Mouse (Mus musculus): ENCODE measurements around the gene Nt5dc3. TPM values are rescaled to one million over a fixed set of nuclear protein-coding genes. Genes with fewer than 3 reads are reported as not detected.

Nt5dc3 gene
- polyA plus RNA-seq, 1 experiment from 2014 or later = 0.67 TPM

- WGBS = 46% methylated on average over 5 of the region's 5 CpGs
- Histone ChIP-seq H3K4me3 (no peak overlapping the region), H3K27ac (replicated peaks) (peak overlapping the region; percentile 28; the same call in 1 of the 2 replicates), H3K27me3 (ENCODE audit: low read depth, poor library complexity, severe bottlenecking) (peaks cover 26% of the 10 kb centered on the region), H3K9me3 (replicated peaks) (no peaks in the 10 kb centered on the region), H3K4me1 (peaks cover 39% of the 10 kb centered on the region), H3K36me3 (no peaks in the 10 kb centered on the region)
- no peak for DNase-seq (ENCODE audit: low spot score)
These were observed 3.9 kb downstream of the Nt5dc3 start for GRCm38 (mm10) chr10:86782656-86783055.

GRCm38 (mm10) chr10:86783561-86783960, 4.8 kb downstream of the Nt5dc3 start:
- 91% methylated on average over 5 of the region's 5 CpGs for WGBS
- H3K27ac ChIP-seq (replicated peaks) = no peak overlapping the region
- peaks cover 21% of the 10 kb centered on the region for H3K27me3 ChIP-seq (ENCODE audit: low read depth, poor library complexity, severe bottlenecking)
- no peaks in the 10 kb centered on the region for H3K36me3 ChIP-seq
- no peak overlapping the region for H3K4me3 ChIP-seq
- no peaks in the 10 kb centered on the region for H3K9me3 ChIP-seq (replicated peaks)
- H3K4me1 ChIP-seq = peaks cover 31% of the 10 kb centered on the region
- no peak for DNase-seq (ENCODE audit: low spot score)

- peaks cover 28% of the 10 kb centered on the region for H3K4me1 ChIP-seq
- H3K9me3 ChIP-seq (replicated peaks) = no peaks in the 10 kb centered on the region
- no peak for DNase-seq (ENCODE audit: low spot score)
- H3K4me3 ChIP-seq = no peak overlapping the region
- WGBS = 86% methylated on average over 5 of the region's 5 CpGs
- no peaks in the 10 kb centered on the region for H3K36me3 ChIP-seq
- peaks cover 21% of the 10 kb centered on the region for H3K27me3 ChIP-seq (ENCODE audit: low read depth, poor library complexity, severe bottlenecking)
- no peak overlapping the region for H3K27ac ChIP-seq (replicated peaks)
These were observed 5.4 kb downstream of the Nt5dc3 start for GRCm38 (mm10) chr10:86784126-86784675.

- no peak for DNase-seq (ENCODE audit: low spot score)
- Histone ChIP-seq H3K36me3 (no peaks in the 10 kb centered on the region), H3K4me1 (peaks cover 17% of the 10 kb centered on the region), H3K4me3 (no peak overlapping the region), H3K27ac (replicated peaks) (no peak overlapping the region), H3K27me3 (ENCODE audit: low read depth, poor library complexity, severe bottlenecking) (peaks cover 11% of the 10 kb centered on the region), H3K9me3 (replicated peaks) (no peaks in the 10 kb centered on the region)
- 78% methylated on average over 2 of the region's 2 CpGs for WGBS
These were observed 6.6 kb downstream of the Nt5dc3 start for GRCm38 (mm10) chr10:86785396-86785795.

GRCm38 (mm10) chr10:86786083-86786482, 7.3 kb downstream of the Nt5dc3 start:
- H3K36me3 ChIP-seq = no peaks in the 10 kb centered on the region
- WGBS = 94% methylated on average over 5 of the region's 5 CpGs
- no peak overlapping the region for H3K4me3 ChIP-seq
- H3K9me3 ChIP-seq (replicated peaks) = no peaks in the 10 kb centered on the region
- H3K27ac ChIP-seq (replicated peaks) = no peak overlapping the region
- peaks cover 4% of the 10 kb centered on the region for H3K27me3 ChIP-seq (ENCODE audit: low read depth, poor library complexity, severe bottlenecking)
- H3K4me1 ChIP-seq = peaks cover 17% of the 10 kb centered on the region
- DNase-seq (ENCODE audit: low spot score) = no peak

GRCm38 (mm10) chr10:86788193-86788592, 9.4 kb downstream of the Nt5dc3 start:
- no peak overlapping the region for H3K4me3 ChIP-seq
- H3K27me3 ChIP-seq (ENCODE audit: low read depth, poor library complexity, severe bottlenecking) = no peaks in the 10 kb centered on the region
- H3K4me1 ChIP-seq = no peaks in the 10 kb centered on the region; the same call in 1 of the 2 replicates
- DNase-seq (ENCODE audit: low spot score) = no peak
- H3K9me3 ChIP-seq (replicated peaks) = no peaks in the 10 kb centered on the region
- no peaks in the 10 kb centered on the region for H3K36me3 ChIP-seq
- H3K27ac ChIP-seq (replicated peaks) = no peak overlapping the region
- 68% methylated on average over 5 of the region's 5 CpGs for WGBS

GRCm38 (mm10) chr10:86789146-86789672, 10.4 kb downstream of the Nt5dc3 start:
- Histone ChIP-seq H3K4me3 (no peak overlapping the region), H3K36me3 (no peaks in the 10 kb centered on the region), H3K9me3 (replicated peaks) (no peaks in the 10 kb centered on the region), H3K4me1 (peaks cover 5% of the 10 kb centered on the region; the same call in 1 of the 2 replicates), H3K27ac (replicated peaks) (no peak overlapping the region), H3K27me3 (ENCODE audit: low read depth, poor library complexity, severe bottlenecking) (no peaks in the 10 kb centered on the region)
- 84% methylated on average over 7 of the region's 7 CpGs for WGBS
- no peak for DNase-seq (ENCODE audit: low spot score)

GRCm38 (mm10) chr10:86791507-86792184, 12.8 kb downstream of the Nt5dc3 start:
- Histone ChIP-seq H3K27me3 (ENCODE audit: low read depth, poor library complexity, severe bottlenecking) (no peaks in the 10 kb centered on the region), H3K9me3 (replicated peaks) (no peaks in the 10 kb centered on the region), H3K36me3 (no peaks in the 10 kb centered on the region), H3K4me3 (no peak overlapping the region), H3K4me1 (peaks cover 5% of the 10 kb centered on the region; the same call in 1 of the 2 replicates), H3K27ac (replicated peaks) (no peak overlapping the region)
- 83% methylated on average over 7 of the region's 7 CpGs for WGBS
- DNase-seq (ENCODE audit: low spot score) = no peak

GRCm38 (mm10) chr10:86793509-86793951, 14.7 kb downstream of the Nt5dc3 start:
- H3K27ac ChIP-seq (replicated peaks) = no peak overlapping the region
- H3K36me3 ChIP-seq = no peaks in the 10 kb centered on the region
- no peaks in the 10 kb centered on the region for H3K9me3 ChIP-seq (replicated peaks)
- WGBS = 78% methylated on average over 2 of the region's 2 CpGs
- H3K27me3 ChIP-seq (ENCODE audit: low read depth, poor library complexity, severe bottlenecking) = no peaks in the 10 kb centered on the region
- no peak overlapping the region for H3K4me3 ChIP-seq
- peaks cover 5% of the 10 kb centered on the region; the same call in 1 of the 2 replicates for H3K4me1 ChIP-seq
- DNase-seq (ENCODE audit: low spot score) = no peak

GRCm38 (mm10) chr10:86794196-86794595, 15.4 kb downstream of the Nt5dc3 start:
- Histone ChIP-seq H3K36me3 (no peaks in the 10 kb centered on the region), H3K27ac (replicated peaks) (no peak overlapping the region), H3K4me3 (no peak overlapping the region), H3K4me1 (peaks cover 5% of the 10 kb centered on the region; the same call in 1 of the 2 replicates), H3K27me3 (ENCODE audit: low read depth, poor library complexity, severe bottlenecking) (no peaks in the 10 kb centered on the region), H3K9me3 (replicated peaks) (no peaks in the 10 kb centered on the region)
- no peak for DNase-seq (ENCODE audit: low spot score)
- 86% methylated on average over 4 of the region's 4 CpGs for WGBS

- 91% methylated on average over 9 of the region's 9 CpGs for WGBS
These were observed 16.2 kb downstream of the Nt5dc3 start for GRCm38 (mm10) chr10:86794794-86795535.

GRCm38 (mm10) chr10:86796073-86796741, 17.4 kb downstream of the Nt5dc3 start:
- no peaks in the 10 kb centered on the region for H3K36me3 ChIP-seq
- H3K27me3 ChIP-seq (ENCODE audit: low read depth, poor library complexity, severe bottlenecking) = no peaks in the 10 kb centered on the region
- DNase-seq (ENCODE audit: low spot score) = no peak
- no peaks in the 10 kb centered on the region for H3K9me3 ChIP-seq (replicated peaks)
- WGBS = 91% methylated on average over 5 of the region's 5 CpGs
- H3K4me1 ChIP-seq = peaks cover 5% of the 10 kb centered on the region; the same call in 1 of the 2 replicates
- H3K4me3 ChIP-seq = no peak overlapping the region
- no peak overlapping the region for H3K27ac ChIP-seq (replicated peaks)

More at GRCm38 (mm10) chr10:86794794-86795535, 16.2 kb downstream of the Nt5dc3 start:
- DNase-seq (ENCODE audit: low spot score) = no peak
- no peak overlapping the region for H3K4me3 ChIP-seq
- no peaks in the 10 kb centered on the region for H3K9me3 ChIP-seq (replicated peaks)
- no peaks in the 10 kb centered on the region for H3K27me3 ChIP-seq (ENCODE audit: low read depth, poor library complexity, severe bottlenecking)
- H3K27ac ChIP-seq (replicated peaks) = no peak overlapping the region
- H3K36me3 ChIP-seq = no peaks in the 10 kb centered on the region
- peaks cover 5% of the 10 kb centered on the region; the same call in 1 of the 2 replicates for H3K4me1 ChIP-seq

All from midbrain, embryonic 10.5 days (tissue).